Mouse (Mus musculus): ENCODE results near the gene Mup1.
"Not testable (repeated sequence)": the region's sequence is repeated elsewhere in the genome, so short reads cannot be mapped to it uniquely, and the experiment has no call there.

The Mup1 gene

GRCm38 (mm10) chr4:60501860-60502259 lies at the start of gene Mup1:
Gene Mup1 (minus strand): TSS chr4:60501960.
- not testable (repeated sequence) for DNase-seq (ENCODE audit: low spot score in 2 of 2)
